Mouse (Mus musculus) MEL (cell line): ENCODE measurements at regions not wholly inside any gene's neighbourhood (a gene's known extent, or its start where the extent isn't known, plus 50 kb on each side); places are given as distances from the start of the nearest gene placed in this dataset.

ENCODE experiments used
- DNase-seq: peaks from one replicate; pipeline ENCODE4 v3.0.0; 2011; ENCODE audit warnings: low read depth, low spot score
- H3K27ac ChIP-seq: 2 replicates; pipeline ENCODE4 v1.5.1; 2012; ENCODE audit warnings: low read depth, mild to moderate bottlenecking, control low read depth, low read length, moderate library complexity; ENCODE audit not compliant: control insufficient read depth
- H3K27me3 ChIP-seq, 2 experiments: fragments of 150-350 bp in 1 of 2; sonication (generic) in 1 of 2; 2 replicates each; pipeline ENCODE4 v1.6.1; 2012; ENCODE audit warnings: low read length in 2 of 2, mild to moderate bottlenecking in 2 of 2, improper control_type of control experiment in 1 of 2, moderate library complexity in 1 of 2; ENCODE audit not compliant: insufficient read depth in 2 of 2, control insufficient read depth in 1 of 2
- H3K36me3 ChIP-seq, 2 experiments: 2 replicates each; pipeline ENCODE4 v1.6.1; 2012 to 2014; ENCODE audit warnings: low read length in 2 of 2, improper control_type of control experiment in 1 of 2, inconsistent platforms in 1 of 2, mild to moderate bottlenecking in 1 of 2; ENCODE audit not compliant: insufficient read depth in 2 of 2, control insufficient read depth in 1 of 2
- H3K4me1 ChIP-seq, 2 experiments: fragments of 150-350 bp in 1 of 2; sonication (generic) in 1 of 2; 2 replicates each; pipeline ENCODE4 v1.6.1; 2012; ENCODE audit warnings: low read length in 2 of 2, improper control_type of control experiment in 1 of 2, mild to moderate bottlenecking in 1 of 2; ENCODE audit not compliant: insufficient read depth in 2 of 2, control insufficient read depth in 1 of 2
- H3K4me3 ChIP-seq, 2 experiments: fragments of 150-350 bp in 1 of 2; sonication (generic) in 1 of 2; 2 replicates each; pipeline ENCODE4 v1.5.1; 2012; ENCODE audit warnings: low read depth in 2 of 2, low read length in 2 of 2, mild to moderate bottlenecking in 2 of 2, moderate library complexity in 2 of 2, control low read depth in 1 of 2, improper control_type of control experiment in 1 of 2; ENCODE audit not compliant: control insufficient read depth in 1 of 2, insufficient read depth in 1 of 2
- H3K79me2 ChIP-seq: 2 replicates; pipeline ENCODE4 v1.6.1; 2012; ENCODE audit warnings: mild to moderate bottlenecking, low read length, moderate library complexity; ENCODE audit not compliant: control insufficient read depth, poor library complexity, insufficient read depth
- H3K9ac ChIP-seq: 2 replicates; pipeline ENCODE4 v1.6.1; 2012; ENCODE audit warnings: low read depth, mild to moderate bottlenecking, control low read depth, low read length, moderate library complexity; ENCODE audit not compliant: control insufficient read depth, poor library complexity, severe bottlenecking
- H3K9me3 ChIP-seq: fragments of 150-350 bp; sonication (generic); replicated peaks from 2 replicates; pipeline ENCODE4 v1.6.1; 2012; ENCODE audit warnings: mild to moderate bottlenecking, low read length, improper control_type of control experiment, moderate library complexity; ENCODE audit not compliant: insufficient read depth
- BHLHE40 ChIP-seq: IDR thresholded peaks from 2 replicates; pipeline ENCODE4 v1.6.1; 2012; ENCODE audit warnings: low read depth, mild to moderate bottlenecking, inconsistent platforms, low read length, improper control_type of control experiment, borderline replicate concordance
- EP300 ChIP-seq, 2 experiments: IDR thresholded peaks; 2 replicates each; pipeline ENCODE4 v1.6.1; 2011; ENCODE audit warnings: improper control_type of control experiment in 2 of 2, low read length in 2 of 2, low read depth in 1 of 2, mild to moderate bottlenecking in 1 of 2
- ETS1 ChIP-seq: IDR thresholded peaks from 2 replicates; pipeline ENCODE4 v1.6.1; 2012; ENCODE audit warnings: low read depth, mild to moderate bottlenecking, inconsistent platforms, low read length, improper control_type of control experiment, moderate library complexity
- GABPA ChIP-seq: IDR thresholded peaks from 2 replicates; pipeline ENCODE4 v1.6.1; 2012; ENCODE audit warnings: low read depth, mild to moderate bottlenecking, inconsistent platforms, low read length, improper control_type of control experiment, moderate library complexity
- JUND ChIP-seq: IDR thresholded peaks from 2 replicates; pipeline ENCODE4 v1.6.1; 2011; ENCODE audit warnings: low read depth, mild to moderate bottlenecking, improper control_type of control experiment, low read length
- KAT2A ChIP-seq: conservative IDR thresholded peaks from 2 replicates; pipeline ENCODE4 v1.6.1; 2012; ENCODE audit warnings: low read depth, low read length, improper control_type of control experiment, inconsistent platforms
- MAX ChIP-seq: IDR thresholded peaks from 2 replicates; pipeline ENCODE4 v1.6.1; 2011; ENCODE audit warnings: low read length, improper control_type of control experiment
- MAZ ChIP-seq: IDR thresholded peaks from 2 replicates; pipeline ENCODE4 v1.6.1; 2012; ENCODE audit warnings: low read depth, mild to moderate bottlenecking, inconsistent platforms, low read length, improper control_type of control experiment
- MXI1 ChIP-seq: IDR thresholded peaks from 2 replicates; pipeline ENCODE4 v1.6.1; 2011; ENCODE audit warnings: mild to moderate bottlenecking, low read depth, low read length, improper control_type of control experiment
- MYC ChIP-seq: IDR thresholded peaks from 2 replicates; pipeline ENCODE4 v1.6.1; 2011; ENCODE audit warnings: low read depth, mild to moderate bottlenecking, low read length, improper control_type of control experiment, moderate library complexity
- NRF1 ChIP-seq: IDR thresholded peaks from 2 replicates; pipeline ENCODE4 v1.6.1; 2014; ENCODE audit warnings: low read depth, mild to moderate bottlenecking, inconsistent platforms, low read length, improper control_type of control experiment, moderate library complexity; ENCODE audit not compliant: poor library complexity, insufficient read depth, severe bottlenecking
- POLR2A ChIP-seq, 2 experiments: IDR thresholded peaks; 2 replicates each; pipeline ENCODE4 v1.6.1; 2011 to 2012; ENCODE audit warnings: low read length in 2 of 2, mild to moderate bottlenecking in 2 of 2, control low read depth in 1 of 2, improper control_type of control experiment in 1 of 2, low read depth in 1 of 2, moderate library complexity in 1 of 2; ENCODE audit not compliant: control insufficient read depth in 1 of 2, insufficient read depth in 1 of 2, poor library complexity in 1 of 2
- POLR2AphosphoS2 ChIP-seq: IDR thresholded peaks from 2 replicates; pipeline ENCODE4 v1.6.1; 2011; ENCODE audit warnings: low read length, improper control_type of control experiment
- RCOR1 ChIP-seq: IDR thresholded peaks from 2 replicates; pipeline ENCODE4 v1.6.1; 2012; ENCODE audit warnings: low read depth, mild to moderate bottlenecking, inconsistent platforms, low read length, improper control_type of control experiment
- SIN3A ChIP-seq: IDR thresholded peaks from 2 replicates; pipeline ENCODE4 v1.6.1; 2012; ENCODE audit warnings: low read length, improper control_type of control experiment, inconsistent platforms
- SMC3 ChIP-seq: IDR thresholded peaks from 2 replicates; pipeline ENCODE4 v1.6.1; 2011; ENCODE audit warnings: low read depth, low read length, improper control_type of control experiment
- TBP ChIP-seq: IDR thresholded peaks from 2 replicates; pipeline ENCODE4 v1.8.0; 2011; ENCODE audit warnings: low read depth, low read length, improper control_type of control experiment
- USF2 ChIP-seq, 2 experiments: IDR thresholded peaks; 2 replicates each; pipeline ENCODE4 v1.6.1; 2011 to 2012; ENCODE audit warnings: improper control_type of control experiment in 2 of 2, low read length in 2 of 2, borderline replicate concordance in 1 of 2, inconsistent platforms in 1 of 2, low read depth in 1 of 2, mild to moderate bottlenecking in 1 of 2; ENCODE audit not compliant: insufficient read depth in 1 of 2
- ZMIZ1 ChIP-seq: IDR thresholded peaks from 2 replicates; pipeline ENCODE4 v1.6.1; 2012; ENCODE audit warnings: low read depth, mild to moderate bottlenecking, inconsistent platforms, low read length, improper control_type of control experiment, moderate library complexity
- ZNF384 ChIP-seq: IDR thresholded peaks from 2 replicates; pipeline ENCODE4 v1.6.1; 2012; ENCODE audit warnings: low read depth, mild to moderate bottlenecking, inconsistent platforms, low read length, improper control_type of control experiment

- no peak for TF ChIP-seq MYC
These were observed 623.0 kb upstream of the Cdh11 start (continued) for GRCm38 (mm10) chr8:103408411-103408810.

DNA sequence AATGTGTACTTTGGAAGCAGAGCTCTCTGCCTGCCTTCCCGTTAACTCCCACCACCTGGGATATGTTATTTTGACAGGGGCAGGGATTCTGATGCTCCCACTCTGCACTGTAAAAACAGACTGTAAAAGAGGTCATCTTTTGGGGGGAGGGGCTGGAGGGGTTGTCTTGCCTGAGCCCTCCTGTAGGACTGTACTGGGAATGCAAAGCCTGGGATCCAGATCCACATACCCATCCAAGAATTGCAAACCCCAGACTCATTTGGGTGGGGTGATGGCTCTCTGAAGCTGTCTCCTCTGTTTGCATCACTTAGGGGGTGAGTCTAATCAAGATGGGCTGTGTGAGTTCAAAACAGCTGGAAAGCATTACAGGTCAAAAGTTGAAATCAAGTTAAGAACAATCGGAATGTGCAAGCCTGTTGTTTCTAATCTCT lies 623.7 kb upstream of the Cdh11 start:
- Histone ChIP-seq H3K27me3 (no peaks in the 10 kb centered on the region), H3K4me3 (no peak overlapping the region), H3K9ac (no peak overlapping the region), H3K79me2 (no peaks in the 10 kb centered on the region), H3K9me3 (no peaks in the 10 kb centered on the region), H3K27ac (no peak overlapping the region), H3K4me1 (no peaks in the 10 kb centered on the region), H3K36me3 (no peaks in the 10 kb centered on the region)
- no peak for DNase-seq
- TF ChIP-seq MAZ, result no peak
- no peak for TF ChIP-seq ZNF384
- TF ChIP-seq USF2 (IDR thresholded peaks at IDR 0.05; ENCODE audit: borderline replicate concordance in 1 of 2, insufficient read depth in 1 of 2, low read depth in 1 of 2, low read length in 2 of 2), result no peak
- TF ChIP-seq NRF1, result no peak
- no peak for TF ChIP-seq MXI1
- no peak for TF ChIP-seq ZMIZ1
- TF ChIP-seq SIN3A, result no peak
- no peak for TF ChIP-seq TBP
- TF ChIP-seq KAT2A, result no peak
- TF ChIP-seq RCOR1, result no peak
- TF ChIP-seq MAX, result no peak
- TF ChIP-seq GABPA, result no peak
- no peak for TF ChIP-seq ETS1
- no peak for TF ChIP-seq BHLHE40

DNA sequence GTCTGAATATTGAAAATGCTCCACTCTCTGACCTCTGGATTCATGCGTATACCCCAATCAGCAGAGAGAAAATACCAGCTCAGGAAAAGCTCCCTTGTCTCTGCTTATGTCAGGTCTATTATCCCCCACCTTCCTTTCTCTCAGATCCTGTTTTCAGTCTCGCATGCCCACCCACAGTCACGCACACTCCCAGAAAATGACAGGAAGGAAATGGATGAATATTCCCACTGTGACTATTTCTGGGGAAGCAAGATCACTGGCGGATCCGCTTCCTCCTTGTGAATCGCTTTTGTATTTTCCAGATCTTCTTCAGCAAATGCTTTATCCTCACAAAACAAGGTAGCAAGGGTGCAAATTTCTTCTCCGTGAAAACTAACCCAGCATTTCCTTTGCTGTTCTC lies 627.3 kb upstream of the Cdh11 start:
- Histone ChIP-seq H3K79me2 (no peaks in the 10 kb centered on the region), H3K9ac (no peak overlapping the region), H3K27ac (no peak overlapping the region), H3K4me3 (no peak overlapping the region), H3K27me3 (no peaks in the 10 kb centered on the region), H3K9me3 (no peaks in the 10 kb centered on the region), H3K36me3 (no peaks in the 10 kb centered on the region), H3K4me1 (no peaks in the 10 kb centered on the region)
- no peak for DNase-seq
- TF ChIP-seq EP300 (IDR thresholded peaks at IDR 0.05; ENCODE audit: low read depth in 1 of 2, low read length in 2 of 2) (no peak), POLR2AphosphoS2 (no peak), SMC3 (no peak), POLR2A (IDR thresholded peaks at IDR 0.05; ENCODE audit: control insufficient read depth in 1 of 2, insufficient read depth in 1 of 2, low read depth in 1 of 2, low read length in 2 of 2, poor library complexity in 1 of 2) (no peak), RCOR1 (no peak), BHLHE40 (no peak), JUND (no peak)
